Mouse (Mus musculus) small intestine, adult 2 months (tissue): Measurements from ENCODE around the gene Nms. TPM values are rescaled to one million over a fixed set of nuclear protein-coding genes. Genes with fewer than 3 reads are reported as not detected.

Source experiments
- H3K27ac ChIP-seq: fragments of 200-500 bp; 2 replicates; pipeline ENCODE4 v1.5.1; 2012; ENCODE audit warnings: low read depth, low read length, control low read depth, inconsistent platforms; ENCODE audit not compliant: insufficient read depth
- H3K27me3 ChIP-seq: fragments of 200-500 bp; 2 replicates; pipeline ENCODE4 v1.6.1; 2012; ENCODE audit warnings: mild to moderate bottlenecking, moderate library complexity, low read length, inconsistent platforms; ENCODE audit not compliant: control insufficient read depth, insufficient read depth
- H3K36me3 ChIP-seq: fragments of 200-500 bp; 2 replicates; pipeline ENCODE4 v1.6.1; 2012; ENCODE audit warnings: mild to moderate bottlenecking, low read length, control low read depth, inconsistent platforms; ENCODE audit not compliant: control insufficient read depth, insufficient read depth
- H3K4me1 ChIP-seq: fragments of 200-500 bp; 2 replicates; pipeline ENCODE4 v1.6.1; 2012; ENCODE audit warnings: low read length, inconsistent platforms, mixed read lengths; ENCODE audit not compliant: control insufficient read depth, insufficient read depth, insufficient read length
- H3K4me3 ChIP-seq: fragments of 200-500 bp; 2 replicates; pipeline ENCODE4 v1.5.1; 2012; ENCODE audit warnings: low read depth, mild to moderate bottlenecking, control low read depth, inconsistent platforms, low read length, moderate library complexity
- CTCF ChIP-seq: fragments of 200-500 bp; IDR thresholded peaks from 2 replicates; pipeline ENCODE4 v1.5.1; 2012; ENCODE audit warnings: low read depth, mild to moderate bottlenecking, control low read depth, inconsistent platforms, low read length, moderate library complexity, mixed read lengths; ENCODE audit not compliant: insufficient replicate concordance, insufficient read length; ENCODE audit errors: extremely low read depth
- POLR2A ChIP-seq: fragments of 200-500 bp; IDR thresholded peaks from 2 replicates; pipeline ENCODE4 v1.6.1; 2012; ENCODE audit warnings: low read depth, mild to moderate bottlenecking, control low read depth, inconsistent platforms, low read length, moderate library complexity
- WGBS: fragments of 180-500 bp; shearing (Covaris S2); methylation state at CpG from one replicate; pipeline ENCODE4 v1.1.7; 2018; 5-methylcytosine and 5-hydroxymethylcytosine counted together
- polyA plus RNA-seq: library from polyadenylated mRNA; depleted of rRNA; stranded (reverse); fragments of >200 nt; gene quantifications from 2 replicates; pipeline ENCODE4 v1.2.3, GENCODE M21; 2012

The Nms gene
- polyA plus RNA-seq, 1 experiment = not detected

DNA sequence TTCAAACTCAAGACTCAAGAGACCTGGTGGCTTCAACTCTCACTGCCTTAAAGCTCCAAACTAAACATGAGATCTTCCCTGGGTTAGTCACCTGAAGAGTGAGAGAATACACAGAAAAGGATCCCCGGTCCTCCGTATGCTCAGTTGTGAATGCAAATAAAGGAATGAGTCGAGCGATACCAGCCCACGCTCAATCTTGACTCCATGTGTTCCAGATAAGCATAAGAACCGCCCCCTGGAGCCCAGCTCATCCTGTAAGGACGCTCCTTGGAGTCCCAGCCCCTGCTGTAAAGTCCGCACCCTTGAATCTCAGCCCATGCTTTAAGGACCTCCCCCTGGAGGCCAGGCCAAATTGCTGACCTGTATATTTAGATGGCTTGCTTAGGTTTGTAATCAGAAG, 8.2 kb upstream of the Nms start:
- H3K27ac ChIP-seq = no peak overlapping the region
- WGBS = 29% methylated on average over 8 of the region's 8 CpGs
- TF ChIP-seq POLR2A (no peak), CTCF (no peak)
- no peak overlapping the region for H3K4me3 ChIP-seq
- H3K36me3 ChIP-seq = no peaks in the 10 kb centered on the region
- 0 out of 2 replicates have a peak, but pooled peaks cover 2% of the 10 kb centered on the region for H3K4me1 ChIP-seq
- H3K27me3 ChIP-seq = no peaks in the 10 kb centered on the region

DNA sequence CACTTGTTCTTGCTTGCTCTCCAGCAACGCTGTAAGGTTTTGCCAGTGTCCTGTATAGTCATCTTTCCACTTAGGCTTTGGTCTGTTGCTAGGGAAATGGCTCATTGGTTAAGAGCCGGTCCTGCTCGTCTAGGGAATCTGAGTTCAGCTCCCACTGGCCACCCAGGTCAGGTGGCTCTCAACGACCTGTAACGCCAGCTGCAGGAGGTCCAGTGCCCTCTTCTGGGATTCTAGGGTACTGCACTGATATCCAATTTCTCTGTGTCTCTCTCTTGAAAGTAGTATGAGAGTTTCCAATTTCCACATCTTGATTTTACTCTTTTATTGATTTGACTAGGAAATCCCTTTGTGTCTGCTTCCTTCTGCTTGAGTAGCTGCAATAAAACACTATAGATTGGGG, 4.3 kb upstream of the Nms start:
- no peaks in the 10 kb centered on the region for H3K36me3 ChIP-seq
- no peak overlapping the region for H3K27ac ChIP-seq
- H3K4me1 ChIP-seq = 0 out of 2 replicates have a peak, but pooled peaks cover 2% of the 10 kb centered on the region
- H3K4me3 ChIP-seq = no peak overlapping the region
- no peaks in the 10 kb centered on the region for H3K27me3 ChIP-seq
- 30% methylated on average over 5 of the region's 5 CpGs for WGBS
- TF ChIP-seq POLR2A (no peak), CTCF (peak; percentile 39; the same call in 1 of the 2 replicates)

DNA sequence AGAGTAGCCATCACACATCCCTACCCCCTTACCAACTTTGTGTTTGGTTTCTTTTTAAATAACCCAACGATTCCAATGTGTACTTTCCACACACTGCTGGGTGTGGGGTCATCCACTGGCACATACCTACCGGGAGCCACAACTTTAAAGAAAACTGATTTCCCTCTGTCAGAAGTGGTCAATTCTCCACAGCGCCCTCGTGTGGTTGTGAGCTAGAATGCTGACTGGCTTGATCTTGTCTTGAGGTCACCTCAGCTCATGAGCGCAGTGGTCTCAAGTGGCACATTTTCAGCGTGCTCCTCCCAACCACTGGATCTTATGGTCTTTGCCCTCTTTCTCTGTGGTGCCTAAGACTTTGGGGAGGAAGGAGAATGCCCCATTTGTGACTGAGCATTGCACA, 2.2 kb upstream of the Nms start:
- WGBS = 21% methylated on average over 6 of the region's 6 CpGs
- Histone ChIP-seq H3K27me3 (no peaks in the 10 kb centered on the region), H3K4me1 (no peaks in the 10 kb centered on the region), H3K27ac (no peak overlapping the region), H3K4me3 (no peak overlapping the region), H3K36me3 (no peaks in the 10 kb centered on the region)
- TF ChIP-seq POLR2A = no peak
- peak; percentile 68; the same call in 1 of the 2 replicates for TF ChIP-seq CTCF

DNA sequence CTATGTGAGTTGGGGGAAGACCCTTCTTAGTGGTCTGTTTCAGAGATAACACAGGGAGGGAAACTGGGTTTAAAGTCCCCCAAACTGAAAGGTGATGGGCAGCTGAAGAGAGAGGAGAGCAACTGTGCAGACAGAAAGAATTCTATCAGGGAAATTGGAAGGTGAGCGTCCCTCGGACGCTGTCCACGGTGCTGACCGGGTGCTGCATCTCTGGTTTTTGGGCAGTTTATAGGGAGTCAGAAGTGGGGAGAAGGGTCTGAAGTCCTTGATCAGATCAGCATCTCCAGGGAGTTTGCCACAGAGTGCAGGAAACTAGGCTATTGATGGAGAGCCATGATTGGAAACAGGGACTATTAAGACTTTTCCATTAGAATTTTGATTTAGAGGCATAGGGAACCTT, 659 bp downstream of the Nms start:
- H3K36me3 ChIP-seq = no peaks in the 10 kb centered on the region
- no peaks in the 10 kb centered on the region for H3K4me1 ChIP-seq
- no peak overlapping the region for H3K27ac ChIP-seq
- TF ChIP-seq POLR2A (no peak), CTCF (no peak)
- no peaks in the 10 kb centered on the region for H3K27me3 ChIP-seq
- 9% methylated on average over 5 of the region's 5 CpGs for WGBS
- no peak overlapping the region for H3K4me3 ChIP-seq

DNA sequence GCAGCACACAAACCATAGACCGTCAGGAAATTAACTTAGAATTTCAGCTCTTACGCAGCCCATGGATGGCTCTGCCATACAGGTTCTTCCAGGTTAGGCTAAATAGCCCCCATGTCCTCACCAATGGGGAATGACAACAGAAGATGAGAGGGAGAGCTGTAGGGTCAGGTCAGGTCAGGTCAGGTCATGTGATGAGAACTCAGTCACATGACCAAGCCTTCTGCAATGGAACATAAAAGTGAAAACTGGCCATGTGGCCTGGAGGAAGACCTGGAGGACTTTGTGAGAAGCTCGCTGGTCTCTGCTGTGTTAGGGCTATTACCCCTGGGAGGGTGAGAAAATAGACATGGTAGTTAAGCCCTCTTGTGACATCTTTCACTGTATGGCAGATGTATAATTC, 17.5 kb downstream of the Nms start:
- WGBS = 86% methylated on average over 3 of the region's 3 CpGs
- Histone ChIP-seq H3K27ac (no peak overlapping the region), H3K27me3 (no peaks in the 10 kb centered on the region), H3K4me1 (no peaks in the 10 kb centered on the region), H3K36me3 (no peaks in the 10 kb centered on the region), H3K4me3 (no peak overlapping the region)
- TF ChIP-seq POLR2A (no peak), CTCF (no peak)

GRCm38 (mm10) chr1:38969116-38969515, 30.2 kb downstream of the Nms start:
- WGBS = 87% methylated on average over 1 of the region's 1 CpGs
- no peak for TF ChIP-seq CTCF
- TF ChIP-seq POLR2A = no peak
- Histone ChIP-seq H3K27ac (no peak overlapping the region), H3K36me3 (no peaks in the 10 kb centered on the region), H3K4me3 (no peak overlapping the region), H3K4me1 (no peaks in the 10 kb centered on the region), H3K27me3 (no peaks in the 10 kb centered on the region; the same call in 1 of the 2 replicates)

GRCm38 (mm10) chr1:38971712-38972111, 32.8 kb downstream of the Nms start:
- Histone ChIP-seq H3K27me3 (no peaks in the 10 kb centered on the region), H3K36me3 (no peaks in the 10 kb centered on the region), H3K4me3 (no peak overlapping the region), H3K4me1 (no peaks in the 10 kb centered on the region), H3K27ac (no peak overlapping the region)
- TF ChIP-seq CTCF (no peak), POLR2A (no peak)
- WGBS = 78% methylated on average over 3 of the region's 3 CpGs

DNA sequence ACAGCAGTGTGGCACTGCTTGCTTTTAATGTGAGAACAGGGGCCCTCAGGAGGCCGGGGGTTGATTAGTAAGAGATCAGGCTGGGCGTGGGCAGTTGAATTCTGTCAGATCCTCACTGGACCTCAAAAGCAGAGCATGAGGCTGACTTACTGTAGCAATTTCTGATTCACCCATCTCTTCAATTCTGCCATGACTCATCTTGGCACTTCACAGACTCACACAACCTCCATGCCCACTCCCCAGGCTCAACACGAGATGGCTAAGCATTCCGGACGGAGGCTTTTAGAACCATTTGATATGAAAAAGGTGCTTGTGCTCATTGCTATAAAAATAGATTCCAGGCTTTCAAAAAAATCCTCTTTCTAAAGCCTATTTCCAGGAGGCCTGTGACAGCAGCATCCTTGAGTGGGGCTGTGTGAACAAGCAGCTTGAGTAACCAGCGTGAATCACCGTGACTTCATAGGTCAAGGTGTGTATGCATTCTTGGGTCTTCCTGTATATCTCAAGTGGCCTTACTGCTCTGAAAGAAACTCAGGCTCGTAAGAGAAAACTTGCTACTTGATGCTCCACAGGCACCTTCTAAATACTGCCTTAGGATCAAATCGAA, 34.1 kb downstream of the Nms start:
- TF ChIP-seq CTCF (no peak), POLR2A (no peak)
- Histone ChIP-seq H3K4me1 (no peaks in the 10 kb centered on the region), H3K27ac (no peak overlapping the region), H3K36me3 (no peaks in the 10 kb centered on the region), H3K4me3 (no peak overlapping the region), H3K27me3 (no peaks in the 10 kb centered on the region)
- WGBS = 77% methylated on average over 9 of the region's 9 CpGs
